Mouse (Mus musculus) G1E (cell line): ENCODE data around the gene Pln. TPM values are rescaled to one million over a fixed set of nuclear protein-coding genes. Genes with fewer than 3 reads are reported as not detected.

Experiments used
- ATAC-seq: 2 replicates; pipeline ENCODE4 v1.8.0; 2016; ENCODE audit warnings: mild to moderate bottlenecking; ENCODE audit not compliant: insufficient number of reproducible peaks, poor library complexity, low FRiP score, severe bottlenecking; ENCODE audit errors: extremely low read depth
- DNase-seq: peaks from one replicate; pipeline ENCODE4 v3.0.0; 2012; ENCODE audit warnings: low spot score
- H3K27me3 ChIP-seq: 2 replicates; pipeline ENCODE4 v1.6.1; 2012; ENCODE audit warnings: mild to moderate bottlenecking, low read length, inconsistent platforms; ENCODE audit not compliant: insufficient read depth
- H3K36me3 ChIP-seq: replicated peaks from 2 replicates; pipeline ENCODE3; 2012; ENCODE audit warnings: mild to moderate bottlenecking, inconsistent platforms
- H3K4me1 ChIP-seq: 2 replicates; pipeline ENCODE4 v1.6.1; 2012; ENCODE audit warnings: low read depth, low read length, inconsistent platforms, mixed read lengths; ENCODE audit not compliant: insufficient read depth
- H3K4me3 ChIP-seq: 2 replicates; pipeline ENCODE4 v1.5.1; 2012; ENCODE audit warnings: low read depth, mild to moderate bottlenecking, inconsistent platforms, low read length, moderate library complexity, mixed read lengths
- H3K9me3 ChIP-seq: replicated peaks from 2 replicates; pipeline ENCODE4 v1.6.1; 2012; ENCODE audit warnings: inconsistent platforms
- CTCF ChIP-seq: IDR thresholded peaks from 2 replicates; pipeline ENCODE4 v1.5.1; 2012; ENCODE audit warnings: low read depth, low read length, inconsistent platforms, mixed read lengths
- GATA1 ChIP-seq: IDR thresholded peaks from 2 replicates; pipeline ENCODE4 v1.6.1; 2012; ENCODE audit warnings: borderline replicate concordance, low read length, inconsistent platforms, mixed read lengths
- GATA2 ChIP-seq: IDR thresholded peaks from 2 replicates; pipeline ENCODE4 v1.6.1; 2012; ENCODE audit warnings: low read depth, low read length, inconsistent platforms, borderline replicate concordance
- POLR2AphosphoS5 ChIP-seq: IDR thresholded peaks from 2 replicates; pipeline ENCODE4 v1.6.1; 2012; ENCODE audit warnings: low read depth, low read length, inconsistent platforms; ENCODE audit not compliant: insufficient replicate concordance
- TAL1 ChIP-seq: conservative IDR thresholded peaks from 2 replicates; pipeline ENCODE4 v1.6.1; 2012; ENCODE audit warnings: low read depth, low read length, inconsistent platforms, mixed read lengths
- polyA plus RNA-seq: library from polyadenylated mRNA; stranded (reverse); fragments of >175 nt; gene quantifications from 2 replicates; pipeline ENCODE4 v1.2.3, GENCODE M21; 2012
- total RNA-seq, 2 experiments: library from RNA; stranded (forward) in 1 of 2; stranded (reverse) in 1 of 2; fragments of 200-1000 nt in 1 of 2; fragments of >200 nt in 1 of 2; fragmentation: Nextera tagmentation in 1 of 2; gene quantifications; 2 replicates each; pipeline ENCODE4 v1.2.3; 2014 to 2017

Pln gene
- total and polyA plus RNA-seq, 3 experiments = not detected

DNA sequence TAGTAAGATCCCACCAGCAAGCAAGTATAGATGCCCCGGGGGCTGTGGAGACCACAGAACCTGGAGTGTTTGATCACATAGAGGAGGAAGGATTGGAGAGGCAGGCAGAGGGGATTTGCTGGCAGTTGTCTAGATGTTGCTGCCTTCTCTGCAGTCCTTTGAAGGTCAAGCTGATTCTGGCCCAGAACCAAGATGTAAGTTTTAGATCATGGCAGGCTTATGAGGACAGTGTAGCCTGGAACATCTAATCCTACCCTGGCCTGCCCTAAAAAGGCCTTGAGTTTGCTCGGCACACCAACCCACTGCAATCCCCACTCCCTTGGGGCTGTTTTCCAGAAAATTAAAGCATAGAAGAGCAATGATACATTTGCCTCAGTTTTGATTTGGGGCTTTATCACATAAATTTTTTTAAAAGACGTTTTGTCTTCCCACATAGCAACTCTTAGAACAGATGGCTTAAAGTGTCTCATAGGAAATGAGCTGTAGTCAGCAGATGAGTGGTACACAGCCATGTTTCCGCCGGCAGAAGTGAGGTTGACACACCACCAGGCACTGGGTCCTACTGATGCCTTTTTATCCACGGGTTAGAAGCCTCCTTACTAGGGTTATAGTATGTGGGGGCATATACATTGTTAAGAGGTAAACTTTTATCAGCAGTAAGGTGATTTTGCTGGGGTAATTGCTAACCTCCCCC lies 50.9 kb downstream of the Pln start:
- TF ChIP-seq GATA2 = no peak
- TF ChIP-seq CTCF = no peak
- TF ChIP-seq POLR2AphosphoS5 = no peak
- no peak for TF ChIP-seq TAL1
- no peak for TF ChIP-seq GATA1
- DNase-seq = no peak
- no peaks in the 10 kb centered on the region for H3K27me3 ChIP-seq
- no peak overlapping the region for H3K4me3 ChIP-seq
- no peak for ATAC-seq
- no peaks in the 10 kb centered on the region for H3K9me3 ChIP-seq
- no peaks in the 10 kb centered on the region for H3K36me3 ChIP-seq
- H3K4me1 ChIP-seq = no peaks in the 10 kb centered on the region

DNA sequence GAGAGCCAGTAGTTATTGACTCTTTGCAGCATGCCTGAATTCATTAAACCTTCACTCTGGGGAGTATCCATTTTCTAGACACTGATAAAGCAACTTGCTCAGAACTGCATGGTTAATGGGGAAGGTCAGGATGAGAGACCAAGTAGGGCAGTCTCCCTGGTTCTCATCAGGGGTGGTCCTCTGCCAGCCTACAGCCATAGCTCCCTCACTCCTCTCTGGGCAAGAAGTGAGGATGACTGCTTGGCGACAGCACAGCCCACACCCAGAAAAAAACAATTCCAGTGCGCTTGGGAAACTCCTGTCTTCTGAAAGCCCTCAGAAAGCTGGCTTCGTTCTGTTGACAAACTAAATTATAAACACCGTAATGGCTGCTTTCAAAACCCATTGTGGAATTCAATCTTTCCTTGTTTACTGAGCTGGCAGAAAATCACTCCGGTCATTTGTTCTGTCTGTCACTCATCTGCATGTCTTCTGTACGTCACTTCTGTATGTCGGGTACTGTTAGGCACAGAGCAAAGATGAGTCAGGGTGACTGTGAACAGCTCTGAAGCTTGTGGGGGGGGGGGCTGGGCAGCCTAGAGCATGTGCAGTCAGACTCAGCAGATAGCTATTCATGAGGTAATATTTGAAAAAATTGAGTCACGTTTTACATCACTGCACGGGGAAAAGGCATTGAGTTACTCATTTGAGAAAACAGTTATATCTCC lies 57.6 kb downstream of the Pln start:
- Histone ChIP-seq H3K4me3 (no peak overlapping the region), H3K27me3 (no peaks in the 10 kb centered on the region), H3K4me1 (no peaks in the 10 kb centered on the region), H3K9me3 (no peaks in the 10 kb centered on the region), H3K36me3 (no peaks in the 10 kb centered on the region)
- ATAC-seq (no peak), DNase-seq (no peak)
- TF ChIP-seq GATA2 = no peak
- no peak for TF ChIP-seq POLR2AphosphoS5
- TF ChIP-seq CTCF = no peak
- TF ChIP-seq TAL1 = no peak
- no peak for TF ChIP-seq GATA1

Other genes with a start within 250 kb of the Pln start
- not detected in 2 replicates for gene Cep85l, start 42.3 kb downstream of the Pln start, total RNA-seq (2014; fragmentation: Nextera tagmentation)
- gene Cep85l, start 42.3 kb downstream of the Pln start, total RNA-seq (2017) = under 0.01 and 0.44 TPM in 2 replicates
- not detected in 2 replicates for gene Cep85l, start 42.3 kb downstream of the Pln start, polyA plus RNA-seq